Mouse (Mus musculus): ENCODE data around the gene Ddo.

DNA sequence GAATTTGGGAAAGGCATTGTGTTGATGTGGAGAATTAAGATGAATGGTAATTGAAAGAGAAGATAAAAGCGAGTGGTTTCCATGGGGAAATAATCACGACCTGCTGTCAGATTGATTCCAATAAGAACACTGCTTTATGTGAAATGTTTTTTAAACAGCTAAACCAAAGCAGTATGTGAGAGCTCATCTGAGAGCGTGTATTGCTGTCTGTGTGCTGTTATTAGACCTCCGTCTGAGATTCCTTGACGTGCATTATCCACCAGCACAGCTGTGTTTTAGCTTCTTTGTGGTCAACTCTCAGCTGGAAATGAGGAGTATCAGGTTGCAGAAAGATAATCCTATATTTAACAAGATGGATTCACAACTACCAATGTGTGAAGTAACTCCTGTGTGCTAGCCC is 97.2 kb downstream of the Ddo start:
- no peak for TF ChIP-seq CHD2 (IDR thresholded peaks at IDR 0.05; ENCODE audit: low read depth, low read length)
- TF ChIP-seq MAFK (IDR thresholded peaks at IDR 0.05; ENCODE audit: insufficient read depth, low read depth, low read length): no peak
- no peak for TF ChIP-seq ZNF384 (IDR thresholded peaks at IDR 0.05; ENCODE audit: low read depth, low read length)
- no peak for TF ChIP-seq HCFC1 (IDR thresholded peaks at IDR 0.05; ENCODE audit: borderline replicate concordance, insufficient read depth, low read length)

Measured in ES-E14 (cell line).